27 mouse cellular contexts compared by ENCODE assay signal in the genomic region with DNA sequence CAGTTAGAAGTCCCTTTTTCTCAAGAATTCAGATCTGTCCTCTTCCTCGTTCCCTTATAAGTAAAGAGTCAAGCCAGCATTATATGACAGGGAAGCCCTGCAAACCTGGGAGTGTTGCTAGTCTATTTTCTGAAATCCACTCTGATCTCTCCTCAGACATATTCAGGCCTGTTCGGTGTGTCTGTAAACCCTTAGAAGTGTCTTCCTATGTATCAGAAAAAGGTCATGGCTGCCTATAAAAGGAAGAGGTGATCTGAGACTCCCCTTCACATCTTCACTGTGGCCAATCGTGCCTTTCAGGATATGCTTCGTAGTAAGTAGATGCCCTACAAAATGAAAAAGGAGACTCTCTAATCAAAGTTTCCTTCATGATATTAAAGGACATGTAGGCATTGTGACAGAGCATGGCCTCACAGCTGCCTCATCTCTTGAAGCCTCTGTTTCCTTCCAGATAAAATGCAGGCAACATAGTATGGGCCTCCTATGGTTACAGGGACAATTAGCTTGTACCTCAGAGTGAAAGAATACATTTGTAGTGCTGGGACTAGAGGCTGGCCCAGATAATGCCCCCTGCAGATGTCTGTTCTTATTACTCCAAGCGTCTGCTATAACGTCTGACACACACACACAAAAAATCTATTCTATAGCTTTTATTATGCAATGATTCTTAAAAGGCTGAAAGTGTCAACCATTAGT.
DNase-seq lines count a peak whose midpoint lies in the region; ATAC-seq and TF ChIP-seq lines count a peak whose summit lies in the region.
"Had no signal": no experiment of that assay in that cellular context is flagged by ENCODE, and none has a peak within 500 bp of the region (broad histone marks: within the 10 kb centered on the region; RNA-seq: fewer than 3 reads in every experiment).

No protein-coding gene starts in this region.

- H3K9me3 ChIP-seq in forebrain, embryonic 13.5 days (replicated peaks): no peaks in the 10 kb centered on the region
- H3K9me3 ChIP-seq in forebrain, embryonic 11.5 days (ENCODE audit: control insufficient read depth, low read length): no peaks in the 10 kb centered on the region
- H3K9me3 ChIP-seq in forebrain, postnatal 0 days (ENCODE audit: low read length): no peaks in the 10 kb centered on the region
- H3K9me3 ChIP-seq in forebrain, embryonic 12.5 days: no peaks in the 10 kb centered on the region
- H3K9me3 ChIP-seq in midbrain, embryonic 16.5 days (replicated peaks; ENCODE audit: control insufficient read depth, low read length, poor library complexity, severe bottlenecking): no peaks in the 10 kb centered on the region
- H3K9me3 ChIP-seq in midbrain, embryonic 11.5 days (ENCODE audit: control insufficient read depth, low read length): no peaks in the 10 kb centered on the region
- H3K9me3 ChIP-seq: G1E; heart, embryonic 12.5 days; heart, embryonic 15.5 days; hindbrain, embryonic 10.5 days; hindbrain, embryonic 13.5 days; intestine, embryonic 15.5 days had no signal

- no peak overlapping the region for H3K27ac ChIP-seq in forebrain, embryonic 13.5 days
- no peak overlapping the region for H3K27ac ChIP-seq in forebrain, embryonic 11.5 days (ENCODE audit: low read depth, low read length)
- no peak overlapping the region for H3K27ac ChIP-seq in forebrain, postnatal 0 days (ENCODE audit: low read depth, low read length)
- no peak overlapping the region for H3K27ac ChIP-seq in forebrain, embryonic 12.5 days
- H3K27ac ChIP-seq in midbrain, embryonic 16.5 days (ENCODE audit: low read length): no peak overlapping the region
- H3K27ac ChIP-seq in midbrain, embryonic 11.5 days (ENCODE audit: low read depth, low read length): no peak overlapping the region
- H3K27ac ChIP-seq: heart, embryonic 15.5 days; hindbrain, embryonic 10.5 days; hindbrain, embryonic 13.5 days; intestine, embryonic 15.5 days had no signal

- peak; percentile 80 for ATAC-seq in forebrain, embryonic 13.5 days
- ATAC-seq in forebrain, embryonic 11.5 days (replicated peaks; ENCODE audit: low FRiP score): no peak
- ATAC-seq in forebrain, postnatal 0 days: peak; percentile 29; the same call in 1 of the 2 replicates
- ATAC-seq in forebrain, embryonic 12.5 days (ENCODE audit: low FRiP score): no peak
- peak; percentile 89 for ATAC-seq in midbrain, embryonic 16.5 days
- no peak for ATAC-seq in midbrain, embryonic 11.5 days (ENCODE audit: low FRiP score)
- ATAC-seq: hindbrain, embryonic 16.5 days; intestine, embryonic 15.5 days; Patski had no signal

- no peak overlapping the region for H3K4me2 ChIP-seq in forebrain, embryonic 13.5 days
- no peak overlapping the region for H3K4me2 ChIP-seq in forebrain, embryonic 11.5 days (ENCODE audit: low read depth, low read length, severe bottlenecking)
- no peak overlapping the region for H3K4me2 ChIP-seq in forebrain, postnatal 0 days (ENCODE audit: low read depth)
- H3K4me2 ChIP-seq in forebrain, embryonic 12.5 days: no peak overlapping the region
- H3K4me2 ChIP-seq in midbrain, embryonic 16.5 days (ENCODE audit: low read length): no peak overlapping the region
- H3K4me2 ChIP-seq in midbrain, embryonic 11.5 days: no peak overlapping the region
- H3K4me2 ChIP-seq: heart, embryonic 12.5 days; heart, embryonic 15.5 days; hindbrain, embryonic 13.5 days; intestine, embryonic 15.5 days had no signal

- H3K27me3 ChIP-seq in forebrain, embryonic 13.5 days: no peaks in the 10 kb centered on the region
- no peaks in the 10 kb centered on the region for H3K27me3 ChIP-seq in forebrain, embryonic 11.5 days (ENCODE audit: control insufficient read depth, insufficient read depth, low read length)
- no peaks in the 10 kb centered on the region for H3K27me3 ChIP-seq in forebrain, postnatal 0 days (ENCODE audit: insufficient read depth, low read length)
- no peaks in the 10 kb centered on the region for H3K27me3 ChIP-seq in forebrain, embryonic 12.5 days
- no peaks in the 10 kb centered on the region for H3K27me3 ChIP-seq in midbrain, embryonic 16.5 days (ENCODE audit: control insufficient read depth, insufficient read depth, low read depth, low read length)
- H3K27me3 ChIP-seq in midbrain, embryonic 11.5 days (ENCODE audit: control insufficient read depth, insufficient read depth, low read length): no peaks in the 10 kb centered on the region
- H3K27me3 ChIP-seq: CH12.LX; heart, embryonic 12.5 days; heart, embryonic 15.5 days; hindbrain, embryonic 13.5 days; intestine, embryonic 15.5 days; Patski had no signal

- H3K9ac ChIP-seq in forebrain, embryonic 13.5 days: no peak overlapping the region
- no peak overlapping the region for H3K9ac ChIP-seq in forebrain, embryonic 11.5 days (ENCODE audit: low read length)
- H3K9ac ChIP-seq in forebrain, postnatal 0 days: no peak overlapping the region
- H3K9ac ChIP-seq in forebrain, embryonic 12.5 days: no peak overlapping the region
- no peak overlapping the region for H3K9ac ChIP-seq in midbrain, embryonic 16.5 days (ENCODE audit: low read depth, low read length)
- H3K9ac ChIP-seq in midbrain, embryonic 11.5 days (ENCODE audit: low read length): no peak overlapping the region
- H3K9ac ChIP-seq: heart, embryonic 12.5 days; heart, embryonic 15.5 days; hindbrain, embryonic 13.5 days; intestine, embryonic 15.5 days had no signal

- TF ChIP-seq CTCF in forebrain, postnatal 0 days (IDR thresholded peaks at IDR 0.05; ENCODE audit: low read depth): no peak

- 46% methylated on average over 6 of the region's 6 CpGs for WGBS in forebrain, embryonic 13.5 days
- 71% methylated on average over 6 of the region's 6 CpGs for WGBS in forebrain, embryonic 11.5 days
- WGBS in forebrain, postnatal 0 days: 54% methylated on average over 6 of the region's 6 CpGs
- WGBS in forebrain, embryonic 12.5 days: 58% methylated on average over 6 of the region's 6 CpGs
- WGBS in midbrain, embryonic 16.5 days: 52% methylated on average over 6 of the region's 6 CpGs
- 76% methylated on average over 6 of the region's 6 CpGs for WGBS in midbrain, embryonic 11.5 days

- H3K4me1 ChIP-seq in forebrain, embryonic 13.5 days: no peaks in the 10 kb centered on the region
- H3K4me1 ChIP-seq in forebrain, embryonic 11.5 days (replicated peaks; ENCODE audit: control insufficient read depth, insufficient read depth, low read length): no peaks in the 10 kb centered on the region
- H3K4me1 ChIP-seq in forebrain, postnatal 0 days (ENCODE audit: insufficient read depth): no peaks in the 10 kb centered on the region
- no peaks in the 10 kb centered on the region for H3K4me1 ChIP-seq in forebrain, embryonic 12.5 days
- no peaks in the 10 kb centered on the region; the same call in 1 of the 2 replicates for H3K4me1 ChIP-seq in midbrain, embryonic 16.5 days (ENCODE audit: control insufficient read depth, insufficient read depth, low read length)
- H3K4me1 ChIP-seq in midbrain, embryonic 11.5 days (ENCODE audit: control insufficient read depth, insufficient read depth, low read length): no peaks in the 10 kb centered on the region
- H3K4me1 ChIP-seq: heart, embryonic 12.5 days; heart, embryonic 15.5 days; hindbrain, embryonic 10.5 days; hindbrain, embryonic 13.5 days; intestine, embryonic 15.5 days had no signal

- no peaks in the 10 kb centered on the region for H3K36me3 ChIP-seq in forebrain, embryonic 13.5 days (ENCODE audit: poor library complexity, severe bottlenecking)
- H3K36me3 ChIP-seq in forebrain, embryonic 11.5 days (ENCODE audit: control insufficient read depth, insufficient read depth, low read length): no peaks in the 10 kb centered on the region
- no peaks in the 10 kb centered on the region for H3K36me3 ChIP-seq in forebrain, postnatal 0 days (ENCODE audit: insufficient read depth)
- H3K36me3 ChIP-seq in forebrain, embryonic 12.5 days (replicated peaks): no peaks in the 10 kb centered on the region
- H3K36me3 ChIP-seq in midbrain, embryonic 16.5 days (ENCODE audit: control insufficient read depth, insufficient read depth, low read length): no peaks in the 10 kb centered on the region
- H3K36me3 ChIP-seq in midbrain, embryonic 11.5 days (ENCODE audit: control insufficient read depth, insufficient read depth, low read length): no peaks in the 10 kb centered on the region
- H3K36me3 ChIP-seq: G1E; heart, embryonic 12.5 days; heart, embryonic 15.5 days; hindbrain, embryonic 10.5 days; hindbrain, embryonic 13.5 days; intestine, embryonic 15.5 days had no signal

- H3K4me3 ChIP-seq in forebrain, embryonic 13.5 days: no peak overlapping the region
- no peak overlapping the region for H3K4me3 ChIP-seq in forebrain, embryonic 11.5 days (ENCODE audit: low read depth, low read length)
- H3K4me3 ChIP-seq in forebrain, postnatal 0 days (ENCODE audit: low read depth, low read length): no peak overlapping the region
- no peak overlapping the region for H3K4me3 ChIP-seq in forebrain, embryonic 12.5 days (replicated peaks)
- no peak overlapping the region for H3K4me3 ChIP-seq in midbrain, embryonic 16.5 days (ENCODE audit: low read depth, low read length)
- H3K4me3 ChIP-seq in midbrain, embryonic 11.5 days (ENCODE audit: low read depth, low read length): no peak overlapping the region
- H3K4me3 ChIP-seq: heart, embryonic 12.5 days; heart, embryonic 15.5 days; hindbrain, embryonic 10.5 days; hindbrain, embryonic 13.5 days; intestine, embryonic 15.5 days had no signal

- DNase-seq in forebrain, embryonic 11.5 days (ENCODE audit: low spot score): no peak
- no peak for DNase-seq in forebrain, postnatal 0 days
- DNase-seq in midbrain, embryonic 11.5 days (ENCODE audit: low spot score, missing footprints): no peak
- no peak for DNase-seq in layer of hippocampus, postnatal 10 days (ENCODE audit: low spot score in 2 of 2)
- DNase-seq: adrenal gland, postnatal 10 days; adrenal gland, postnatal 36 days; B cell, adult 2 months; cerebellum, adult 11-12 months; cerebellum, adult 8-10 months; cerebellum, postnatal 10 days; cerebellum, postnatal 36 days; gastrocnemius, postnatal 25 days; heart, adult 18-20 months; heart, postnatal 10 days; heart, postnatal 36 days had no signal

Comparison
In these comparisons a context has a peak if more than half of its experiments do, and no peak if none do; other contexts are left out.
1. ATAC-seq: peak in forebrain, embryonic 13.5 days (single experiment), forebrain, postnatal 0 days (single experiment) and midbrain, embryonic 16.5 days (single experiment); none in forebrain, embryonic 11.5 days (single experiment), forebrain, embryonic 12.5 days (single experiment) and midbrain, embryonic 11.5 days (single experiment).